In the genomic region with DNA sequence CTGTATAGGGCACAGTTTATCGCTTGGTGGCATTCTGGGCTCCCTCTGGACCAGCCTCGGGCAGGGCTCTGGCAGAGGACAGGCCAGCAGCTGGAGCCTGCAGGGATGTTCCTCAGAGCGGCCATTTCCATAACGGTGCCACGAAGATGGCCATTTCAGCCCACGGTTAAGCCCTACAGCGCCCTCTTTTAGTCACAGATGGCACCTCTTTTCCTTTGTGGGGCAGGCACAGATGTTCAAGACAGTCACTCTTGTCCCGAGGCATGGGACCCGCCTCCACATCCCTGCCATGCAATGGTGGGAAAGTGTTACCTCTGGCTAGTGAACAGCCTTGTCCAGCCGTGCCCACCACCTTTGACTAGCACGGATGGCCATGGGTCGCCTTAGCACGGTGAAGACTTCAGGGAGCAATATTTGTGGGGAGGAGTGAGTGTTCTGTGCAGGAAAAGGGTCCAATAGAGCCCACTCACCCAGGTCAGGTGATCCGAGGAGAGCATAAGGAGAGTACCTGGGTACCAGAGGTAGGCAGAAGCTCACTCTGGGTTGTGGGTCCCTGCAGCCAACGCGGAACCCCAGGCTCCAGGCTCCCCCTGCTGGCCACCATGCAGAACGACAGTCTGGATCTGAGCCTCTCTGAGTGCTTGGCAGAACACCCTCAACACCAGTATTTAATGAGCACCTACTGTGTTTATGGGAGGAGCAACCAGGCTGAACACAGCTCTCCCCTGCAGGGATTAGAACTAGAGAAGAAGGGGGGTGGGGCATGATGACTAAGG, we compare ENCODE assay signal across 8 mouse cellular contexts. TPM values are rescaled to one million over a fixed set of nuclear protein-coding genes. Genes with fewer than 3 reads are reported as not detected.
A peak's percentile ranks its signal among the peaks of the same experiment; 100 is the strongest.
DNase-seq lines count a peak whose midpoint lies in the region; ATAC-seq lines count a peak whose summit lies in the region.

No protein-coding gene starts in this region.

- H3K27me3 ChIP-seq in hindbrain, embryonic 11.5 days (ENCODE audit: control insufficient read depth, insufficient read depth, low read length), result no peaks in the 10 kb centered on the region
- H3K27me3 ChIP-seq in hindbrain, embryonic 16.5 days (replicated peaks; ENCODE audit: control insufficient read depth, insufficient read depth, low read length), result no peaks in the 10 kb centered on the region; the same call in 1 of the 2 replicates
- peaks cover 4% of the 10 kb centered on the region; the same call in 1 of the 2 replicates for H3K27me3 ChIP-seq in forebrain, embryonic 12.5 days
- peaks cover 7% of the 10 kb centered on the region; the same call in 1 of the 2 replicates for H3K27me3 ChIP-seq in hindbrain, embryonic 12.5 days

- no peaks in the 10 kb centered on the region for H3K36me3 ChIP-seq in hindbrain, embryonic 11.5 days (ENCODE audit: control insufficient read depth, insufficient read depth, low read length)
- no peaks in the 10 kb centered on the region for H3K36me3 ChIP-seq in hindbrain, embryonic 16.5 days (ENCODE audit: control insufficient read depth, insufficient read depth, low read length)
- H3K36me3 ChIP-seq in forebrain, embryonic 12.5 days (replicated peaks), result no peaks in the 10 kb centered on the region
- H3K36me3 ChIP-seq in hindbrain, embryonic 12.5 days, result no peaks in the 10 kb centered on the region

- no peak overlapping the region for H3K4me3 ChIP-seq in hindbrain, embryonic 11.5 days (ENCODE audit: low read depth, low read length)
- H3K4me3 ChIP-seq in hindbrain, embryonic 16.5 days (ENCODE audit: low read length), result no peak overlapping the region
- H3K4me3 ChIP-seq in forebrain, embryonic 12.5 days (replicated peaks), result no peak overlapping the region
- H3K4me3 ChIP-seq in hindbrain, embryonic 12.5 days, result no peak overlapping the region

- peak; percentile 82 for DNase-seq in hindbrain, embryonic 11.5 days (ENCODE audit: low spot score)
- DNase-seq in c-Kit-positive CD71-positive TER-119-positive erythroid progenitor cells, embryonic 14.5 days (ENCODE audit: low spot score), result peak; percentile 47
- peak; percentile 21 to 55 for DNase-seq in layer of hippocampus, postnatal 36 days
- DNase-seq in lung, postnatal 36 days, result peak; percentile 62
- DNase-seq in right cerebral cortex, postnatal 4 days, result peak; percentile 77

- no peaks in the 10 kb centered on the region for H3K4me1 ChIP-seq in hindbrain, embryonic 11.5 days (replicated peaks; ENCODE audit: control insufficient read depth, insufficient read depth, low read length)
- H3K4me1 ChIP-seq in hindbrain, embryonic 16.5 days (ENCODE audit: control insufficient read depth, insufficient read depth, low read depth, low read length), result no peaks in the 10 kb centered on the region
- H3K4me1 ChIP-seq in forebrain, embryonic 12.5 days, result no peaks in the 10 kb centered on the region; the same call in 1 of the 2 replicates
- 0 out of 2 replicates have a peak, but pooled peaks cover 2% of the 10 kb centered on the region for H3K4me1 ChIP-seq in hindbrain, embryonic 12.5 days

- ATAC-seq in hindbrain, embryonic 11.5 days (ENCODE audit: low FRiP score), result no peak
- no peak; the same call in 1 of the 2 replicates for ATAC-seq in hindbrain, embryonic 16.5 days
- ATAC-seq in forebrain, embryonic 12.5 days (ENCODE audit: low FRiP score), result peak; percentile 4; the same call in 1 of the 2 replicates
- ATAC-seq in hindbrain, embryonic 12.5 days (ENCODE audit: low FRiP score), result 0 out of 2 replicates have a peak, but pooled peaks have one; percentile 40

- no peak overlapping the region for H3K9ac ChIP-seq in hindbrain, embryonic 11.5 days (ENCODE audit: low read depth, low read length)
- no peak overlapping the region for H3K9ac ChIP-seq in hindbrain, embryonic 16.5 days (ENCODE audit: low read depth, low read length)
- no peak overlapping the region for H3K9ac ChIP-seq in forebrain, embryonic 12.5 days
- no peak overlapping the region for H3K9ac ChIP-seq in hindbrain, embryonic 12.5 days

- no peak overlapping the region for H3K27ac ChIP-seq in hindbrain, embryonic 11.5 days (ENCODE audit: low read depth, low read length)
- H3K27ac ChIP-seq in hindbrain, embryonic 16.5 days (ENCODE audit: low read depth, low read length), result no peak overlapping the region
- no peak overlapping the region for H3K27ac ChIP-seq in forebrain, embryonic 12.5 days
- no peak overlapping the region for H3K27ac ChIP-seq in hindbrain, embryonic 12.5 days

- H3K9me3 ChIP-seq in hindbrain, embryonic 11.5 days (ENCODE audit: control insufficient read depth, low read length), result no peaks in the 10 kb centered on the region
- no peaks in the 10 kb centered on the region for H3K9me3 ChIP-seq in hindbrain, embryonic 16.5 days (ENCODE audit: control insufficient read depth, low read length)
- no peaks in the 10 kb centered on the region for H3K9me3 ChIP-seq in forebrain, embryonic 12.5 days
- no peaks in the 10 kb centered on the region for H3K9me3 ChIP-seq in hindbrain, embryonic 12.5 days (replicated peaks)

- 60% methylated on average over 17 of the region's 17 CpGs for WGBS in hindbrain, embryonic 11.5 days
- 59% methylated on average over 17 of the region's 17 CpGs for WGBS in hindbrain, embryonic 16.5 days
- WGBS in forebrain, embryonic 12.5 days, result 58% methylated on average over 17 of the region's 17 CpGs
- 60% methylated on average over 17 of the region's 17 CpGs for WGBS in hindbrain, embryonic 12.5 days

- H3K4me2 ChIP-seq in hindbrain, embryonic 11.5 days (replicated peaks; ENCODE audit: low read depth, low read length), result no peak overlapping the region
- no peak overlapping the region for H3K4me2 ChIP-seq in hindbrain, embryonic 16.5 days (ENCODE audit: low read length)
- H3K4me2 ChIP-seq in forebrain, embryonic 12.5 days, result no peak overlapping the region
- no peak overlapping the region for H3K4me2 ChIP-seq in hindbrain, embryonic 12.5 days (replicated peaks)

RNA-seq across cellular contexts. Expression of a gene that starts 38.5 kb away (rescaled TPM):
- polyA plus RNA-seq in hindbrain, embryonic 11.5 days (2014; fragmentation: Nextera tagmentation; extraction: Ambion mirVana), result 7.4 and 10.5 TPM in 2 replicates
- polyA plus RNA-seq in hindbrain, embryonic 16.5 days (2015; fragmentation: Nextera tagmentation; extraction: Ambion mirVana), result 4.2 and 5.5 TPM in 2 replicates
- 4.8 and 6.0 TPM in 2 replicates for polyA plus RNA-seq in forebrain, embryonic 12.5 days (2016; fragmentation: Nextera tagmentation; extraction: Ambion mirVana)
- 9.1 and 13.0 TPM in 2 replicates for polyA plus RNA-seq in hindbrain, embryonic 12.5 days (2016; fragmentation: Nextera tagmentation; extraction: Ambion mirVana)
- 1 to 10 TPM in 1 of 2 experiments, under 1 TPM in 1; 0.52 to 1.1 TPM for total RNA-seq in layer of hippocampus, postnatal 36 days (2021)

Comparison
In these comparisons a context has a peak if more than half of its experiments do, and no peak if none do; other contexts are left out.
1. ATAC-seq: peak in forebrain, embryonic 12.5 days (single experiment) and hindbrain, embryonic 12.5 days (single experiment); none in hindbrain, embryonic 11.5 days (single experiment) and hindbrain, embryonic 16.5 days (single experiment).
2. Peak in every context shown above with its lines, with median percentiles within 50 percentile points of each other: DNase-seq.